Mouse (Mus musculus) erythroblast, embryonic 14.5 days (primary cell): ENCODE measurements around the gene Sac3d1.

ENCODE experiments used
- GATA1 ChIP-seq: IDR thresholded peaks from 2 replicates; pipeline ENCODE4 v1.6.1; 2012; ENCODE audit warnings: low read length, inconsistent platforms, mixed read lengths
- TAL1 ChIP-seq: IDR thresholded peaks from 3 replicates; pipeline ENCODE4 v1.6.1; 2012; ENCODE audit warnings: low read length, inconsistent platforms, mixed read lengths

GRCm38 (mm10) chr19:6067724-6068415, 50.6 kb downstream of the Sac3d1 start, which contains the start of gene Tm7sf2:
- TF ChIP-seq GATA1 (no peak), TAL1 (no peak)
